Mouse (Mus musculus) liver, embryonic 14.5 days (tissue): ENCODE results near the gene Kxd1.

Source experiments
- CTCF ChIP-seq: IDR thresholded peaks from 2 replicates; pipeline ENCODE4 v1.5.1; 2016; ENCODE audit warnings: antibody characterized with exemption, low read depth, control low read depth
- EP300 ChIP-seq: IDR thresholded peaks from 2 replicates; pipeline ENCODE4 v1.6.1; 2016; ENCODE audit warnings: antibody characterized with exemption, low read depth

- TF ChIP-seq CTCF (no peak), EP300 (no peak)
These were observed 62.1 kb downstream of the Kxd1 start for GRCm38 (mm10) chr8:70465701-70466100.
